In genomic region chr13:98914010-98914843, GRCm38 (mm10) we compare ENCODE assay signal across 14 mouse cellular contexts. TPM values are rescaled to one million over a fixed set of nuclear protein-coding genes. Genes with fewer than 3 reads are reported as not detected.
DNase-seq lines count a peak whose midpoint lies in the region; ATAC-seq and TF ChIP-seq lines count a peak whose summit lies in the region.
"Had no signal": no experiment of that assay in that cellular context is flagged by ENCODE, and none has a peak within 500 bp of the region (broad histone marks: within the 10 kb centered on the region; RNA-seq: fewer than 3 reads in every experiment).

No protein-coding gene starts in this region.

- H3K4me2 ChIP-seq in lung, postnatal 0 days (replicated peaks; ENCODE audit: low read depth, low read length), result no peak overlapping the region
- H3K4me2 ChIP-seq in neural tube, embryonic 14.5 days (ENCODE audit: low read depth, low read length), result no peak overlapping the region
- H3K4me2 ChIP-seq: heart, embryonic 11.5 days; lung, embryonic 15.5 days; midbrain, embryonic 12.5 days had no signal

- H3K9me3 ChIP-seq in lung, postnatal 0 days (ENCODE audit: low read length), result no peaks in the 10 kb centered on the region
- H3K9me3 ChIP-seq in neural tube, embryonic 14.5 days (ENCODE audit: control insufficient read depth, low read length), result no peaks in the 10 kb centered on the region
- H3K9me3 ChIP-seq: lung, embryonic 15.5 days; midbrain, embryonic 12.5 days had no signal

- no peak; the same call in 1 of the 2 replicates for ATAC-seq in lung, postnatal 0 days
- no peak for ATAC-seq in neural tube, embryonic 14.5 days (ENCODE audit: low read depth)

- TF ChIP-seq CTCF in lung, postnatal 0 days (IDR thresholded peaks at IDR 0.05), result no peak

- DNase-seq in cerebellum, postnatal 10 days, result peak; percentile 44 to 49
- no peak for DNase-seq in cerebellum, adult 11 months
- peak; percentile 72 for DNase-seq in kidney, adult 9 months
- no peak for DNase-seq in kidney, adult 11 months
- DNase-seq in lung, postnatal 0 days (ENCODE audit: low spot score), result peak; percentile 40
- DNase-seq in lung, postnatal 36 days, result no peak
- DNase-seq in frontal cortex, postnatal 25 days (ENCODE audit: low spot score in 2 of 2), result no peak
- DNase-seq: adrenal gland, adult 8-10 months; gastrocnemius, postnatal 10 days; thymus, adult 2 months had no signal

- no peak overlapping the region for H3K27ac ChIP-seq in lung, postnatal 0 days (ENCODE audit: low read length)
- peak overlapping the region; percentile 17; the same call in 1 of the 2 replicates for H3K27ac ChIP-seq in neural tube, embryonic 14.5 days (ENCODE audit: low read depth, low read length)

- H3K4me3 ChIP-seq in lung, postnatal 0 days (ENCODE audit: low read depth, low read length), result no peak overlapping the region
- no peak overlapping the region for H3K4me3 ChIP-seq in neural tube, embryonic 14.5 days (ENCODE audit: low read depth, low read length)
- H3K4me3 ChIP-seq: lung, embryonic 15.5 days; midbrain, embryonic 12.5 days had no signal

- peaks cover 27% of the 10 kb centered on the region for H3K4me1 ChIP-seq in lung, postnatal 0 days (ENCODE audit: insufficient read depth, low read depth, low read length)
- peaks cover 49% of the 10 kb centered on the region for H3K4me1 ChIP-seq in neural tube, embryonic 14.5 days (ENCODE audit: control insufficient read depth, insufficient read depth, low read length)

- no peaks in the 10 kb centered on the region for H3K27me3 ChIP-seq in lung, postnatal 0 days (replicated peaks; ENCODE audit: insufficient read depth, low read length)
- H3K27me3 ChIP-seq in neural tube, embryonic 14.5 days (ENCODE audit: control insufficient read depth, insufficient read depth, low read length), result no peaks in the 10 kb centered on the region
- H3K27me3 ChIP-seq: lung, embryonic 15.5 days; midbrain, embryonic 12.5 days had no signal

- 65% methylated on average over 12 of the region's 14 CpGs for WGBS in lung, postnatal 0 days
- WGBS in neural tube, embryonic 14.5 days, result 58% methylated on average over 14 of the region's 14 CpGs

- H3K9ac ChIP-seq in lung, postnatal 0 days (replicated peaks; ENCODE audit: low read depth), result no peak overlapping the region
- H3K9ac ChIP-seq in neural tube, embryonic 14.5 days (replicated peaks; ENCODE audit: low read depth, low read length), result no peak overlapping the region
- H3K9ac ChIP-seq: lung, embryonic 15.5 days had no signal

- TF ChIP-seq EP300 in lung, postnatal 0 days (IDR thresholded peaks at IDR 0.05), result no peak

- H3K36me3 ChIP-seq in lung, postnatal 0 days (ENCODE audit: insufficient read depth, low read length), result no peaks in the 10 kb centered on the region
- H3K36me3 ChIP-seq in neural tube, embryonic 14.5 days (ENCODE audit: control insufficient read depth, insufficient read depth, low read length), result no peaks in the 10 kb centered on the region

RNA-seq across cellular contexts. Expression of gene Tnpo1, which starts 12.0 kb away (rescaled TPM):
- polyA plus RNA-seq in lung, postnatal 0 days (2015; fragmentation: Nextera tagmentation; extraction: Ambion mirVana), result 20.3 and 22.6 TPM in 2 replicates
- polyA plus RNA-seq in neural tube, embryonic 14.5 days (2014; fragmentation: Nextera tagmentation; extraction: Ambion mirVana), result 37.5 and 63.9 TPM in 2 replicates

Comparison
In these comparisons a context has a peak if more than half of its experiments do, and no peak if none do; other contexts are left out.
1. DNase-seq: peak in cerebellum, postnatal 10 days (2 of 2), kidney, adult 9 months (single experiment) and lung, postnatal 0 days (single experiment); none in cerebellum, adult 11 months (single experiment), kidney, adult 11 months (single experiment), lung, postnatal 36 days (single experiment) and frontal cortex, postnatal 25 days (0 of 2).